Mouse (Mus musculus) layer of hippocampus, adult 9-10 months (tissue): Measurements from ENCODE around the gene Zc3hav1.
"Not testable (repeated sequence)": the region's sequence is repeated elsewhere in the genome, so short reads cannot be mapped to it uniquely, and the experiment has no call there.

Experiments used
- DNase-seq: peaks from one replicate; pipeline ENCODE4 v3.0.0; 2022; ENCODE audit warnings: low spot score

Zc3hav1 gene

DNA sequence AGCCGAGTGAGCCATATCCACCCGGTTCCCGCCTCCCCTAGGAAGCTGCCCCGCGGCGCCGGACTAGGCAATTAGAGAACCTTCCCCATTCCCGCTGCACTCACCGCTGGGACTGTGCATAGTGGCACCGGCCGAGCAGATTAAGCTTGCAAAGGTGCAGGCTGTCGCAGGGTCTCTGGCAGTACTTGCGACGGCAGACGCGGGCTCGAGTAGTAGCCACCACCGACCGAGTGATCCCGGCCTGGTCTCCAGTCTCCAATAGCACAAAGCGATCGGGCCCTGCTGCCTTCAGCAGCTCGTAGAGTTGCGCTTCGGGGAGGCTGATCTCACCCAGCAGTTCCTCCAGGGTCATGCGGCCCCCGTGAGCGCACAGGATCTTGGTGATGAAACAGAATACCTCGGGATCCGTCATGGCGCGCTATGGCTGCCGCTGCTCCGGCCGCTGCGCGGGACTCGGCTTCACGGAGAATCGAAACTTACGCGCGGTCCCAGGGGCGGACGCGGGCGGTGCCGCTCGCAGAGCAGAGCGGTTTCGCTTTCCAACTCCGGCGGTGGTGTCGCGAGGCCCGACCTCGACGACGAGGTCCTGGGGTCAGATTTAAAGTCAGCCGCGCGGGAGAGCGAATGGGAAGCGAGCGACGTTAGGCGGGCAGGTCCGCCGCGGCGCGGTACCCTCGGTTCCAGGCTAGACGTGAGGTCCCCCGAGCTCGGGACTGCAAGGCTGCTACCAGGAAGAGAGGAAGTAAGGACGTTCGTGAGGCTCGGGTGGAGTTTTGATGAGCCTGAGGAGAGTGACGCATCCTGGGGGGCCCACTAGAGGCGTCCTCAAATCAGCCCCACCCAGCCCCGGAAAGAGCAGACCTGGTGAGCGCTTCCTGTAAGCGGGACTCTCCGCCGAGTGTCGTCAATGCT, at the start of gene Zc3hav1:
Zc3hav1 (minus strand) TSS at position 793 of the 912 bp plus-strand sequence.
- DNase-seq: peak; percentile 16

GRCm38 (mm10) chr6:38389671-38390070, 35.3 kb upstream of the Zc3hav1 start:
- peak; percentile 45 for DNase-seq

DNA sequence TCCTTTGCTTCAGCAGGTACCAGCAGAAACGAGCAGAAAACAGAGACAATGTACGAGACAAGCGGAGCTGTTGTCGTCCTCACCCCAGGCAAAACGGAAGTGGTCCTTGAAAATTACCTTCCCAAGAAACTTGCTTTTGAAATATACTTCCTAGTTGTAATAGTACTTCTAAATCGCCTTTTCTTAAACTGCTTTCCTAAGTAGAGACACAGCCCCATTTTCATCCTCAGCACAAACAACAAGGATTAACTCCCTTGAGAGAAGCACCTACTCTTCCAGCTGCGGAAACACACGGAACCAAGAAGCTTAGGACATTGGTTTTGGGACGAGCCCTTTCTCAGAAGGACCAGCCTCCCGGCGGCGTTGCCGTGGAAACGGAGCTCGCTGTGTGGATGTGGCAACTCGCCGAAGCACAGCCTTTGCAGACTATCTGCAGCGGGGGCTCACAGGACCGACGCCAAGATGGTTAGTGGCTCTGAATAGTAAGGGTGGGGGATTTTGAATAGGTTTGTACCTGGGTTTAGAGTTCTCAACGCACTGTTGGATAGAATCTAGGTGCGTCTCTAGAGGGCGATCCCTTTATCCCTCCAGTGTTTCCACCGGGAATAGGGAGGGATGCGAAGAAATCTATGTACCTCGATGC, 26.8 kb upstream of the Zc3hav1 start, which contains the start of gene Ttc26:
Ttc26 (plus strand) TSS at position 341 of the 643 bp plus-strand sequence.
- peak; percentile 63 for DNase-seq

DNA sequence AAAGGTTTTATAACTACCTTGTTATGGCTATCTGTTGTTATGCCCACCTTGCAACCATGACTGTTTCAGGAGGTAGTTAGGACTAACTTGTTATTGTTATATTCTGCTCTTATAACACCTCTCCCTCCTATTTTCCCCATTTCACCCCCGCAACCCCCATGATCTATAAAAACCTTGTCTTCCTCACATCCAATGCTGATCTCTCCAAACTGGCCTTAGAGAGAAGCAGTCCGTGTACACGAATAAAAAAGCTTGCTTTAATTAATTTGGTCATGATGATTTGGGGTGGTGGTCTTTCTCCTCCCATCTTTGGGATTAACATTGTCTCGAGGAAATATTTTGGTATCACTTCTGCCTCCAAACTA, 26.3 kb upstream of the Zc3hav1 start:
- DNase-seq: no peak

DNA sequence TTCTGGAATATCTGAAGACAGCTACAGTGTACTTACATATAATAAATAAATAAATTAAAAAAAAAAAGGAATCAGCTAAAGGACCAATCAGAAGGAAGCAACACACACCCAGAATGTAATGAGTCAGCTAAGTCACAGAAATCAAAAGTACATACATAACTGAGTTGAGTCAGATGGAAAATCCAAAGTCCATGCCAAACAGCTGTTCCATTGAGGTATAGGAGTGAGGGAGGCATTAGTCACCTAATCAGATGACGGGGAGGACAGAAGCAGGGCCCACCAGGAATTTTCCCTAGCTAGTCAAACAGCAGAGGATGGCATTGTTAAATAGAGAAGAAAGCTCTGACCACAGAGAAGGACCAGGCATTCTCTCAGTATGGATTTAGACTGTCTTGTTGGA, 19.9 kb upstream of the Zc3hav1 start:
- no peak for DNase-seq

- DNase-seq: no peak
These were observed 15.5 kb upstream of the Zc3hav1 start for GRCm38 (mm10) chr6:38369945-38370344.

- no peak for DNase-seq
These were observed 9.7 kb upstream of the Zc3hav1 start for GRCm38 (mm10) chr6:38364121-38364520.

DNA sequence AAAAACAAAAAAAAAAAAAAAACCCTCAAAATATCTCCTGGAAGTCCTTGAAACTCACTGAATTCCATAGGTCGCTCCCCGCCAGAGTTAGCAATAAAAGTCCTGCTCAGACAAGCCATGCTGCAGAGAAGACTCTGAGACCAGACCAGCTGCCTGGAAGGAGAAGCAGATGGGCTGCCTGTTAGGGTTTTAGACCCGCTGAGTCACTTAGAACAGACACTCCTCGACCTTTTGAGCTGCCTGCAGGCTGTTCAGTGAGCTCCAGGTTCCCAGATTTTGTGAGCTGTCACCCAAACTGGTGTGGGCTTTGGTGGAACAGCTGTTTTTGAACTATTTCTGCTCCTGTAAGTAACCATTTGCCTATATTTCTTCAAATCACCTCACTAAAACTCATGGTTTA, 9.0 kb upstream of the Zc3hav1 start:
- no peak for DNase-seq

- no peak for DNase-seq
These were observed 7.5 kb upstream of the Zc3hav1 start for GRCm38 (mm10) chr6:38361937-38362336.

- no peak for DNase-seq
These were observed 6.7 kb upstream of the Zc3hav1 start for GRCm38 (mm10) chr6:38361065-38361464.

DNA sequence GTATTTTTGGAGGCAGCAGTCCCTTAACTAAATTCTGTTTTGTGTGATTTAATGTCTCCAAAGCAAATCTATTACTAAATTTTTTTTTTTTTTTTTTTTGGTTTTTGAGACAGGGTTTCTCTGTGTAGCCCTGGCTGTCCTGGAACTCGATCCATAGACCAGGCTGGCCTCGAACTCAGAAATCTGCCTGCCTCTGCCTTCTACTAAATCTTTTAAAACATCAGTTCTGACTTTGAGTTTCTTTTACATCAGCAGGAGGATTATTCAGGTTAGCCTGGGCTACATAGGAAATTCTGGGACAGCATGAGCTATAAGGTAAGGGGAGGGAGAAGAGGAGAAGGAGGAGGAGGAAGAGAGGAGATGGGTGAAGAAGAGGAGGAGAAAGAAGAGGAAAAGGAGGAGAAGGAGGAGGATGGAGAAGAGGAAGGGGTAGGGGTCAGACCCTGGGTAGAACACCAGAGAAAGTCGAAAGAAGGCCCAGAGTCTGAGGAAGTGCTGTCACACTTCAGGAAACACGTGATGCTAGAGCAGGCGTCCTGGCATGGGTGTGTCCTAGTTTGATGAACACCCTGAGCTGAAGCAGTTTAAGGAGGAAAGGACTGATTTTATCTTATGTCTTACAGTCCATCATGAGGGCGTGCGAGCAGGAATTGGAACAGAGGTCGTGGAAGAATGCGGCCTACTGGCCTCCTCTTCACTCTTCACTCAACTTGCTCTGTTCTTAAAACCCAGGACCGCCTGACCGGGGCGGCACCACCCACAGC, 5.5 kb upstream of the Zc3hav1 start:
- DNase-seq: no peak

- not testable (repeated sequence) for DNase-seq
These were observed 4.8 kb upstream of the Zc3hav1 start for GRCm38 (mm10) chr6:38359044-38359735.

DNA sequence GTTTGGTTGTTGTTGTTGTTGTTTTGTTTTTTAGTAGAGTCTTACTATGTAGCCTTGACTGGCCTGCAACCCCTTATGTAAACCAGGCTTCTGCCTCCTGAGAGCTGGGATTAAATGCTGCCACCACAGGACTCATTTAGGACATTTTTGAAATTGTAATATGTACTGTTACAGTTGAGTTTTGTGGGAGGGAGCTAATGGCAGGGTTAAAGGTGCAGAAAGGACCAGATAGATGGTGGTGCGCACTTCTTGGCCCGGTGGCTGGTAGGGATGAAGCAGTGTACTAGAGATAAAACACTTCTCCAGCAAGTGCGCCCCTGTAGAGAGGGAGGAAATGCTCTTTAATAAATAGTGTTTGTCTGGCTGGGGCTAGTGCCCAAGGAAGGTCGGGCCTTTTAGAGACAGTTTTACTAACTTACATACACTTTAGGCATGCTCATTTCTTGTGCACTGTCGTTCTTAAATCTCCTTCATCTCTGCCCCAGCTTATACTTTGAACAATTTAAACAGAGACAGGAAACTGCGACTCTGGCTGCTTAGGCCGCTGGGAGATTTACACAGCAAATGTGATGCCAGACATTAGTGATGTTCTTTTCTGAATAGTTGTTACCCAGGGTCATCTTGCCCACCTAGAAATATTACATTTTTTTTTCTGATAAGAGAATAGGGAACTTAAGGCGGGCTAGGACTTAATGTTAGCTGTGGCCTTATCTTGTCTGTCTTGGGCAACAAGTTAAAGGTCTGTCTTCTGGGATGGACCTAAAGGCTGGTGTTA, 4.0 kb upstream of the Zc3hav1 start:
- no peak for DNase-seq

GRCm38 (mm10) chr6:38357603-38358252, 3.3 kb upstream of the Zc3hav1 start:
- no peak for DNase-seq

- DNase-seq: not testable (repeated sequence)
These were observed 2.4 kb upstream of the Zc3hav1 start for GRCm38 (mm10) chr6:38356661-38357433.

GRCm38 (mm10) chr6:38355862-38356261, 1.5 kb upstream of the Zc3hav1 start:
- no peak for DNase-seq

GRCm38 (mm10) chr6:38355354-38355823, 986 bp upstream of the Zc3hav1 start:
- DNase-seq: no peak

DNA sequence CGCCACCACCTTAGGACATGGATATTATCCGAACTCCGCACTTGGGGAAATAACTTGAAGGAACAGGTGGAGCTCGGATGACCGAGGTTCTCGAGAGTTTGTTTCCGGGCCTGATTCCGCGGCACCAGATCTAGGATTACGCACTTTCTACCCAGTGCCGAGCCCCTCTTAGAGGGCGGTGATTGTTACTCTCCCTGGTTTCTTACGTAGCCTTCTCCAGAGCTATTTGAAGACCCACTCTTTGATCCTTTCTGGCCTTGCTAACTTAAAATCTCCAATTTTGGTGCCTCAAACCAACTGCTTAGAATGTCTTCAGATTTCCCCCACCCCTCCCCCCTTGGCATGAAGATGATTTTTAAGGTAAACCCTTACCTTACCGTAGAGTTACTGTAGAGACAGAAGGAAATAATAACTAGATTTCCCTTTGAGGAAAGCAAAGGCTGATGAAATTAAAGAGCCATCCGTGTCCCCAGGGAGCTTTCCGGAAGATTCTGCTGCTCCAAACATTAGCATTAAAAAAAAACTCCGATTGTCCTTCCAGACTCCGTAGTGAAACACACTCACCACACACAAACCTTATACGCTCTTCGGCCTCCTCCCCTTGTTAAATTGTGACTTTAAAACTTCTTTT, 435 bp upstream of the Zc3hav1 start:
- DNase-seq: no peak

- no peak for DNase-seq
These were observed 1.2 kb downstream of the Zc3hav1 start for GRCm38 (mm10) chr6:38353181-38353580.
